Mouse (Mus musculus): ENCODE data around the gene Smarca2. TPM values are rescaled to one million over a fixed set of nuclear protein-coding genes. Genes with fewer than 3 reads are reported as not detected.
A peak's percentile ranks its signal among the peaks of the same experiment; 100 is the strongest.

Gene Smarca2
- polyA plus RNA-seq, 1 experiment = 156 TPM

GRCm38 (mm10) chr19:26603296-26603860, 1.5 kb upstream of the Smarca2 start:
- Histone ChIP-seq H3K27ac (ENCODE audit: insufficient read depth, low read length) (no peak overlapping the region), H3K4me3 (ENCODE audit: insufficient read depth, low read length) (no peak overlapping the region), H3K4me1 (ENCODE audit: control insufficient read depth, insufficient read depth, low read length) (peaks cover 1% of the 10 kb centered on the region; the same call in 1 of the 2 replicates)
- TF ChIP-seq POLR2A (IDR thresholded peaks at IDR 0.05; ENCODE audit: extremely low read depth, insufficient read depth, low read length) = no peak
- TF ChIP-seq CTCF (IDR thresholded peaks at IDR 0.05; ENCODE audit: extremely low read depth, insufficient read depth, low read length) = no peak

- peak overlapping the region; percentile 88 for H3K4me3 ChIP-seq (ENCODE audit: insufficient read depth, low read length)
- H3K27ac ChIP-seq (ENCODE audit: insufficient read depth, low read length) = peak overlapping the region; percentile 76
- peaks cover 1% of the 10 kb centered on the region; the same call in 1 of the 2 replicates for H3K4me1 ChIP-seq (ENCODE audit: control insufficient read depth, insufficient read depth, low read length)
- TF ChIP-seq CTCF (IDR thresholded peaks at IDR 0.05; ENCODE audit: extremely low read depth, insufficient read depth, low read length) (no peak), POLR2A (IDR thresholded peaks at IDR 0.05; ENCODE audit: extremely low read depth, insufficient read depth, low read length) (no peak)
These were observed 720 bp upstream of the Smarca2 start for GRCm38 (mm10) chr19:26603906-26604754.

GRCm38 (mm10) chr19:26605438-26606320, 829 bp downstream of the Smarca2 start:
- Histone ChIP-seq H3K4me3 (ENCODE audit: insufficient read depth, low read length) (peak overlapping the region; percentile 88), H3K4me1 (ENCODE audit: control insufficient read depth, insufficient read depth, low read length) (peaks cover 1% of the 10 kb centered on the region; the same call in 1 of the 2 replicates), H3K27ac (ENCODE audit: insufficient read depth, low read length) (peak overlapping the region; percentile 85)
- TF ChIP-seq POLR2A (IDR thresholded peaks at IDR 0.05; ENCODE audit: extremely low read depth, insufficient read depth, low read length) (no peak), CTCF (IDR thresholded peaks at IDR 0.05; ENCODE audit: extremely low read depth, insufficient read depth, low read length) (no peak)

- H3K4me3 ChIP-seq (ENCODE audit: insufficient read depth, low read length) = peak overlapping the region; percentile 88
- H3K4me1 ChIP-seq (ENCODE audit: control insufficient read depth, insufficient read depth, low read length) = peaks cover 1% of the 10 kb centered on the region; the same call in 1 of the 2 replicates
- peak; percentile 30; the same call in 1 of the 2 replicates for TF ChIP-seq POLR2A (IDR thresholded peaks at IDR 0.05; ENCODE audit: extremely low read depth, insufficient read depth, low read length)
- no peak for TF ChIP-seq CTCF (IDR thresholded peaks at IDR 0.05; ENCODE audit: extremely low read depth, insufficient read depth, low read length)
- peak overlapping the region; percentile 94 for H3K27ac ChIP-seq (ENCODE audit: insufficient read depth, low read length)
These were observed 1.7 kb downstream of the Smarca2 start for GRCm38 (mm10) chr19:26606321-26607155.

GRCm38 (mm10) chr19:26607156-26607536, 2.3 kb downstream of the Smarca2 start:
- TF ChIP-seq POLR2A (IDR thresholded peaks at IDR 0.05; ENCODE audit: extremely low read depth, insufficient read depth, low read length) = no peak
- no peak for TF ChIP-seq CTCF (IDR thresholded peaks at IDR 0.05; ENCODE audit: extremely low read depth, insufficient read depth, low read length)
- Histone ChIP-seq H3K27ac (ENCODE audit: insufficient read depth, low read length) (peak overlapping the region; percentile 94), H3K4me1 (ENCODE audit: control insufficient read depth, insufficient read depth, low read length) (peaks cover 1% of the 10 kb centered on the region; the same call in 1 of the 2 replicates), H3K4me3 (ENCODE audit: insufficient read depth, low read length) (peak overlapping the region; percentile 88)

- H3K4me3 ChIP-seq (ENCODE audit: insufficient read depth, low read length) = peak overlapping the region; percentile 88
- TF ChIP-seq POLR2A (IDR thresholded peaks at IDR 0.05; ENCODE audit: extremely low read depth, insufficient read depth, low read length) = no peak
- TF ChIP-seq CTCF (IDR thresholded peaks at IDR 0.05; ENCODE audit: extremely low read depth, insufficient read depth, low read length) = no peak
- H3K27ac ChIP-seq (ENCODE audit: insufficient read depth, low read length) = peak overlapping the region; percentile 94
- peaks cover 4% of the 10 kb centered on the region; the same call in 1 of the 2 replicates for H3K4me1 ChIP-seq (ENCODE audit: control insufficient read depth, insufficient read depth, low read length)
These were observed 2.9 kb downstream of the Smarca2 start for GRCm38 (mm10) chr19:26607551-26608433.

GRCm38 (mm10) chr19:26608434-26608812, 3.6 kb downstream of the Smarca2 start:
- H3K4me1 ChIP-seq (ENCODE audit: control insufficient read depth, insufficient read depth, low read length) = peaks cover 5% of the 10 kb centered on the region; the same call in 1 of the 2 replicates
- H3K4me3 ChIP-seq (ENCODE audit: insufficient read depth, low read length) = peak overlapping the region; percentile 88
- TF ChIP-seq POLR2A (IDR thresholded peaks at IDR 0.05; ENCODE audit: extremely low read depth, insufficient read depth, low read length) = no peak
- no peak for TF ChIP-seq CTCF (IDR thresholded peaks at IDR 0.05; ENCODE audit: extremely low read depth, insufficient read depth, low read length)
- H3K27ac ChIP-seq (ENCODE audit: insufficient read depth, low read length) = no peak overlapping the region

- TF ChIP-seq POLR2A (IDR thresholded peaks at IDR 0.05; ENCODE audit: extremely low read depth, insufficient read depth, low read length) = no peak
- TF ChIP-seq CTCF (IDR thresholded peaks at IDR 0.05; ENCODE audit: extremely low read depth, insufficient read depth, low read length) = no peak
- Histone ChIP-seq H3K4me1 (ENCODE audit: control insufficient read depth, insufficient read depth, low read length) (peaks cover 5% of the 10 kb centered on the region; the same call in 1 of the 2 replicates), H3K27ac (ENCODE audit: insufficient read depth, low read length) (no peak overlapping the region), H3K4me3 (ENCODE audit: insufficient read depth, low read length) (no peak overlapping the region)
These were observed 4.8 kb downstream of the Smarca2 start for GRCm38 (mm10) chr19:26609637-26610036.

Measured in cortical plate, adult 2 months (tissue).